Mouse (Mus musculus): ENCODE data around the gene Gas2l2. TPM values are rescaled to one million over a fixed set of nuclear protein-coding genes. Genes with fewer than 3 reads are reported as not detected.

The Gas2l2 gene
- polyA plus RNA-seq, 1 experiment: 2.8 TPM

- TF ChIP-seq CTCF (IDR thresholded peaks at IDR 0.05; ENCODE audit: insufficient read depth, low read length): no peak
- TF ChIP-seq POLR2A (IDR thresholded peaks at IDR 0.05; ENCODE audit: borderline replicate concordance, extremely low read depth, low read depth, low read length): no peak
- Histone ChIP-seq H3K4me1 (ENCODE audit: control insufficient read depth, insufficient read depth, low read length) (no peaks in the 10 kb centered on the region), H3K4me3 (replicated peaks; ENCODE audit: extremely low read depth, low read depth, low read length) (no peak overlapping the region)
- no peak for DNase-seq
- WGBS: 14% methylated on average over 17 of the region's 17 CpGs
Observed at GRCm38 (mm10) chr11:83426964-83427363, 2.3 kb downstream of the Gas2l2 start.

- no peak overlapping the region for H3K4me3 ChIP-seq (replicated peaks; ENCODE audit: extremely low read depth, low read depth, low read length)
- 8% methylated on average over 8 of the region's 8 CpGs for WGBS
- DNase-seq: peak; percentile 64
- H3K4me1 ChIP-seq (ENCODE audit: control insufficient read depth, insufficient read depth, low read length): no peaks in the 10 kb centered on the region
- TF ChIP-seq POLR2A (IDR thresholded peaks at IDR 0.05; ENCODE audit: borderline replicate concordance, extremely low read depth, low read depth, low read length) (no peak), CTCF (IDR thresholded peaks at IDR 0.05; ENCODE audit: insufficient read depth, low read length) (peak; percentile 96)
Observed at GRCm38 (mm10) chr11:83424681-83425080, 4.6 kb downstream of the Gas2l2 start.

- Histone ChIP-seq H3K4me3 (replicated peaks; ENCODE audit: extremely low read depth, low read depth, low read length) (no peak overlapping the region), H3K4me1 (ENCODE audit: control insufficient read depth, insufficient read depth, low read length) (no peaks in the 10 kb centered on the region; the same call in 1 of the 2 replicates)
- WGBS: 2% methylated on average over 9 of the region's 9 CpGs
- peak; percentile 60 for DNase-seq
- TF ChIP-seq POLR2A (IDR thresholded peaks at IDR 0.05; ENCODE audit: borderline replicate concordance, extremely low read depth, low read depth, low read length) (no peak), CTCF (IDR thresholded peaks at IDR 0.05; ENCODE audit: insufficient read depth, low read length) (no peak)
Observed at GRCm38 (mm10) chr11:83421305-83421704, 8.0 kb downstream of the Gas2l2 start.

- TF ChIP-seq CTCF (IDR thresholded peaks at IDR 0.05; ENCODE audit: insufficient read depth, low read length): peak; percentile 32; the same call in 1 of the 2 replicates
- TF ChIP-seq POLR2A (IDR thresholded peaks at IDR 0.05; ENCODE audit: borderline replicate concordance, extremely low read depth, low read depth, low read length): no peak
- H3K4me1 ChIP-seq (ENCODE audit: control insufficient read depth, insufficient read depth, low read length): no peaks in the 10 kb centered on the region; the same call in 1 of the 2 replicates
- 32% methylated on average over 4 of the region's 4 CpGs for WGBS
- no peak for DNase-seq
- H3K4me3 ChIP-seq (replicated peaks; ENCODE audit: extremely low read depth, low read depth, low read length): no peak overlapping the region
Observed at GRCm38 (mm10) chr11:83420338-83420737, 8.9 kb downstream of the Gas2l2 start.

- Histone ChIP-seq H3K4me1 (ENCODE audit: control insufficient read depth, insufficient read depth, low read length) (no peaks in the 10 kb centered on the region; the same call in 1 of the 2 replicates), H3K4me3 (replicated peaks; ENCODE audit: extremely low read depth, low read depth, low read length) (no peak overlapping the region)
- DNase-seq: no peak
- no peak for TF ChIP-seq CTCF (IDR thresholded peaks at IDR 0.05; ENCODE audit: insufficient read depth, low read length)
- no peak for TF ChIP-seq POLR2A (IDR thresholded peaks at IDR 0.05; ENCODE audit: borderline replicate concordance, extremely low read depth, low read depth, low read length)
- WGBS: 9% methylated on average over 38 of the region's 38 CpGs
Observed at GRCm38 (mm10) chr11:83418566-83418965, 10.7 kb downstream of the Gas2l2 start.

GRCm38 (mm10) chr11:83417708-83418107, 11.5 kb downstream of the Gas2l2 start:
- H3K4me1 ChIP-seq (ENCODE audit: control insufficient read depth, insufficient read depth, low read length): no peaks in the 10 kb centered on the region; the same call in 1 of the 2 replicates
- TF ChIP-seq CTCF (IDR thresholded peaks at IDR 0.05; ENCODE audit: insufficient read depth, low read length): no peak
- TF ChIP-seq POLR2A (IDR thresholded peaks at IDR 0.05; ENCODE audit: borderline replicate concordance, extremely low read depth, low read depth, low read length): no peak
- no peak overlapping the region for H3K4me3 ChIP-seq (replicated peaks; ENCODE audit: extremely low read depth, low read depth, low read length)
- 79% methylated on average over 7 of the region's 7 CpGs for WGBS
- no peak for DNase-seq

GRCm38 (mm10) chr11:83417080-83417479, 12.2 kb downstream of the Gas2l2 start:
- DNase-seq: peak; percentile 45
- 5% methylated on average over 5 of the region's 5 CpGs for WGBS
- TF ChIP-seq POLR2A (IDR thresholded peaks at IDR 0.05; ENCODE audit: borderline replicate concordance, extremely low read depth, low read depth, low read length) (no peak), CTCF (IDR thresholded peaks at IDR 0.05; ENCODE audit: insufficient read depth, low read length) (no peak)

GRCm38 (mm10) chr11:83410510-83410909, 18.7 kb downstream of the Gas2l2 start:
- WGBS: 75% methylated on average over 6 of the region's 6 CpGs
- DNase-seq: no peak
- H3K4me1 ChIP-seq (ENCODE audit: control insufficient read depth, insufficient read depth, low read length): peaks cover 3% of the 10 kb centered on the region
- TF ChIP-seq CTCF (IDR thresholded peaks at IDR 0.05; ENCODE audit: insufficient read depth, low read length) (no peak), POLR2A (IDR thresholded peaks at IDR 0.05; ENCODE audit: borderline replicate concordance, extremely low read depth, low read depth, low read length) (no peak)
- H3K4me3 ChIP-seq (replicated peaks; ENCODE audit: extremely low read depth, low read depth, low read length): no peak overlapping the region

More at GRCm38 (mm10) chr11:83417080-83417479, 12.2 kb downstream of the Gas2l2 start:
- no peaks in the 10 kb centered on the region; the same call in 1 of the 2 replicates for H3K4me1 ChIP-seq (ENCODE audit: control insufficient read depth, insufficient read depth, low read length)
- H3K4me3 ChIP-seq (replicated peaks; ENCODE audit: extremely low read depth, low read depth, low read length): no peak overlapping the region

GRCm38 (mm10) chr11:83409792-83410291, 19.4 kb downstream of the Gas2l2 start:
- 3% methylated on average over 27 of the region's 40 CpGs for WGBS
- H3K4me3 ChIP-seq (replicated peaks; ENCODE audit: extremely low read depth, low read depth, low read length): no peak overlapping the region
- H3K4me1 ChIP-seq (ENCODE audit: control insufficient read depth, insufficient read depth, low read length): peaks cover 3% of the 10 kb centered on the region
- no peak for DNase-seq
- TF ChIP-seq POLR2A (IDR thresholded peaks at IDR 0.05; ENCODE audit: borderline replicate concordance, extremely low read depth, low read depth, low read length) (no peak), CTCF (IDR thresholded peaks at IDR 0.05; ENCODE audit: insufficient read depth, low read length) (no peak)

- TF ChIP-seq CTCF (IDR thresholded peaks at IDR 0.05; ENCODE audit: insufficient read depth, low read length) (no peak), POLR2A (IDR thresholded peaks at IDR 0.05; ENCODE audit: borderline replicate concordance, extremely low read depth, low read depth, low read length) (no peak)
- peaks cover 3% of the 10 kb centered on the region for H3K4me1 ChIP-seq (ENCODE audit: control insufficient read depth, insufficient read depth, low read length)
- WGBS: 2% methylated on average over 38 of the region's 44 CpGs
- peak within 1 kb of the TSS; percentile 10 for H3K4me3 ChIP-seq (replicated peaks; ENCODE audit: extremely low read depth, low read depth, low read length)
- no peak for DNase-seq
Observed at GRCm38 (mm10) chr11:83409087-83409754, 20.0 kb downstream of the Gas2l2 start, which contains the start of gene Rasl10b. Gene Rasl10b (plus strand): TSS chr11:83409137.
